Comparison of ENCODE assay signal across 11 mouse cellular contexts in genomic region chr1:180230580-180230979, GRCm38 (mm10). TPM values are rescaled to one million over a fixed set of nuclear protein-coding genes. Genes with fewer than 3 reads are reported as not detected.
DNase-seq lines count a peak whose midpoint lies in the region; ATAC-seq and TF ChIP-seq lines count a peak whose summit lies in the region.
"Had no signal": no experiment of that assay in that cellular context is flagged by ENCODE, and none has a peak within 500 bp of the region (broad histone marks: within the 10 kb centered on the region; RNA-seq: fewer than 3 reads in every experiment).

No protein-coding gene starts in this region.

- H3K27ac ChIP-seq in forebrain, postnatal 0 days (ENCODE audit: low read depth, low read length) = no peak overlapping the region
- H3K27ac ChIP-seq in forebrain, embryonic 12.5 days = no peak overlapping the region
- H3K27ac ChIP-seq in small intestine, adult 2 months (ENCODE audit: insufficient read depth, low read depth, low read length) = no peak overlapping the region
- H3K27ac ChIP-seq: stomach, embryonic 15.5 days had no signal

- intact Hi-C loops in left cerebral cortex, postnatal 14 days (cut with DNase I) = no loop called here

- 26% methylated on average over 2 of the region's 2 CpGs for WGBS in forebrain, postnatal 0 days
- 23% methylated on average over 2 of the region's 2 CpGs for WGBS in forebrain, embryonic 12.5 days
- 41% methylated on average over 2 of the region's 2 CpGs for WGBS in small intestine, adult 2 months

- H3K9me3 ChIP-seq in forebrain, postnatal 0 days (ENCODE audit: low read length) = 0 out of 2 replicates have a peak, but pooled peaks cover 5% of the 10 kb centered on the region
- no peaks in the 10 kb centered on the region for H3K9me3 ChIP-seq in forebrain, embryonic 12.5 days
- H3K9me3 ChIP-seq: stomach, embryonic 15.5 days had no signal

- no peaks in the 10 kb centered on the region for H3K4me1 ChIP-seq in forebrain, postnatal 0 days (ENCODE audit: insufficient read depth)
- peaks cover 12% of the 10 kb centered on the region for H3K4me1 ChIP-seq in forebrain, embryonic 12.5 days
- H3K4me1 ChIP-seq in small intestine, adult 2 months (ENCODE audit: control insufficient read depth, insufficient read depth, insufficient read length, low read length) = peaks cover 4% of the 10 kb centered on the region

- no peak for TF ChIP-seq POLR2A in small intestine, adult 2 months (IDR thresholded peaks at IDR 0.05; ENCODE audit: low read depth, low read length)

- no peak overlapping the region for H3K4me2 ChIP-seq in forebrain, postnatal 0 days (ENCODE audit: low read depth)
- no peak overlapping the region for H3K4me2 ChIP-seq in forebrain, embryonic 12.5 days
- H3K4me2 ChIP-seq: stomach, embryonic 15.5 days had no signal

- peaks cover 15% of the 10 kb centered on the region; the same call in 1 of the 2 replicates for H3K36me3 ChIP-seq in forebrain, postnatal 0 days (ENCODE audit: insufficient read depth)
- H3K36me3 ChIP-seq in forebrain, embryonic 12.5 days (replicated peaks) = no peaks in the 10 kb centered on the region
- 0 out of 2 replicates have a peak, but pooled peaks cover 2% of the 10 kb centered on the region for H3K36me3 ChIP-seq in small intestine, adult 2 months (ENCODE audit: control insufficient read depth, insufficient read depth, low read length)
- H3K36me3 ChIP-seq: stomach, embryonic 15.5 days had no signal

- H3K4me3 ChIP-seq in forebrain, postnatal 0 days (ENCODE audit: low read depth, low read length) = no peak overlapping the region
- no peak overlapping the region for H3K4me3 ChIP-seq in forebrain, embryonic 12.5 days (replicated peaks)
- H3K4me3 ChIP-seq in small intestine, adult 2 months (ENCODE audit: low read depth, low read length) = no peak overlapping the region
- H3K4me3 ChIP-seq: stomach, embryonic 15.5 days had no signal

- no peak overlapping the region for H3K9ac ChIP-seq in forebrain, postnatal 0 days
- no peak overlapping the region for H3K9ac ChIP-seq in forebrain, embryonic 12.5 days
- H3K9ac ChIP-seq: stomach, embryonic 15.5 days had no signal

- no peak for ATAC-seq in forebrain, postnatal 0 days
- ATAC-seq in forebrain, embryonic 12.5 days (ENCODE audit: low FRiP score) = no peak
- ATAC-seq: Patski had no signal

- TF ChIP-seq CTCF in forebrain, postnatal 0 days (IDR thresholded peaks at IDR 0.05; ENCODE audit: low read depth) = peak; percentile 66
- TF ChIP-seq CTCF in small intestine, adult 2 months (IDR thresholded peaks at IDR 0.05; ENCODE audit: extremely low read depth, insufficient read length, insufficient replicate concordance, low read depth, low read length) = peak; percentile 74; the same call in 1 of the 2 replicates

- peak; percentile 25 for DNase-seq in forebrain, postnatal 0 days
- DNase-seq in lung, postnatal 14 days = peak; percentile 39
- no peak for DNase-seq in lung, postnatal 4 days
- DNase-seq in c-Kit-negative CD71-positive TER-119-positive erythroid progenitor cells, embryonic 14.5 days (ENCODE audit: low read depth, low spot score) = peak; percentile 40
- no peak for DNase-seq in left cerebral cortex, adult 18-20 months (ENCODE audit: low spot score in 2 of 2)
- DNase-seq in left cerebral cortex, postnatal 14 days (ENCODE audit: low spot score in 2 of 2) = no peak
- DNase-seq: kidney, adult 11 months had no signal

- no peaks in the 10 kb centered on the region for H3K27me3 ChIP-seq in forebrain, postnatal 0 days (ENCODE audit: insufficient read depth, low read length)
- 0 out of 2 replicates have a peak, but pooled peaks cover 3% of the 10 kb centered on the region for H3K27me3 ChIP-seq in forebrain, embryonic 12.5 days
- no peaks in the 10 kb centered on the region for H3K27me3 ChIP-seq in small intestine, adult 2 months (ENCODE audit: control insufficient read depth, insufficient read depth, low read length)
- H3K27me3 ChIP-seq: Patski; stomach, embryonic 15.5 days had no signal

RNA-seq across cellular contexts. Expression of gene Coq8a, which starts 31.2 kb away (rescaled TPM):
- 1.8 and 3.2 TPM in 2 replicates for total RNA-seq in forebrain, postnatal 0 days (2014; rRNA removed)
- 7.1 and 7.3 TPM in 2 replicates for polyA plus RNA-seq in forebrain, postnatal 0 days (2015; fragmentation: Nextera tagmentation; extraction: Ambion mirVana)
- polyA plus RNA-seq in forebrain, embryonic 12.5 days (2016; fragmentation: Nextera tagmentation; extraction: Ambion mirVana) = 1.4 and 2.0 TPM in 2 replicates
- 7.4 and 13.2 TPM in 2 replicates for polyA plus RNA-seq in small intestine, adult 2 months (2012; rRNA removed)
- total RNA-seq in left cerebral cortex, adult 18-20 months (2021) = 10 to 100 TPM; 54.1 to 54.2 TPM
- total RNA-seq in left cerebral cortex, postnatal 14 days (2021) = 10 to 100 TPM; 31.3 to 34.9 TPM

RNA-seq across cellular contexts. Expression of gene Psen2, which starts 32.7 kb away (rescaled TPM):
- 18.9 and 22.8 TPM in 2 replicates for total RNA-seq in forebrain, postnatal 0 days (2014; rRNA removed)
- 16.0 and 17.9 TPM in 2 replicates for polyA plus RNA-seq in forebrain, postnatal 0 days (2015; fragmentation: Nextera tagmentation; extraction: Ambion mirVana)
- 6.4 and 7.9 TPM in 2 replicates for polyA plus RNA-seq in forebrain, embryonic 12.5 days (2016; fragmentation: Nextera tagmentation; extraction: Ambion mirVana)
- 16.1 and 24.7 TPM in 2 replicates for polyA plus RNA-seq in small intestine, adult 2 months (2012; rRNA removed)
- total RNA-seq in left cerebral cortex, adult 18-20 months (2021) = 10 to 100 TPM; 18.4 to 19.7 TPM
- 10 to 100 TPM; 18.1 to 20.8 TPM for total RNA-seq in left cerebral cortex, postnatal 14 days (2021)

Comparison
In these comparisons a context has a peak if more than half of its experiments do, and no peak if none do; other contexts are left out.
1. DNase-seq: peak in forebrain, postnatal 0 days (single experiment), lung, postnatal 14 days (single experiment) and c-Kit-negative CD71-positive TER-119-positive erythroid progenitor cells, embryonic 14.5 days (single experiment); none in lung, postnatal 4 days (0 of 2), left cerebral cortex, adult 18-20 months (0 of 2) and left cerebral cortex, postnatal 14 days (0 of 2).